Comparison of ENCODE assay signal across 33 mouse cellular contexts in genomic region chr4:63100478-63100877, GRCm38 (mm10). TPM values are rescaled to one million over a fixed set of nuclear protein-coding genes. Genes with fewer than 3 reads are reported as not detected.
"Had no signal": no experiment of that assay in that cellular context is flagged by ENCODE, and none has a peak within 500 bp of the region (broad histone marks: within the 10 kb centered on the region; RNA-seq: fewer than 3 reads in every experiment).

No protein-coding gene starts in this region.

- DNase-seq: cerebellum, adult 2 months; cerebellum, adult 8-10 months; cerebellum, adult 9-10 months; cerebellum, adult 9-11 months; cerebellum, postnatal 10 days; cerebellum, postnatal 14 days; cerebellum, postnatal 25 days; cerebellum, postnatal 36 days; embryo, embryonic 11 days; forebrain, postnatal 0 days; gastrocnemius, adult 2 months; gastrocnemius, postnatal 10 days; gastrocnemius, postnatal 14 days; gastrocnemius, postnatal 25 days; gastrocnemius, postnatal 36 days; heart, adult 11 months; heart, adult 18-20 months had no signal

- ATAC-seq: forebrain, embryonic 13.5 days; forebrain, embryonic 14.5 days; forebrain, embryonic 15.5 days; forebrain, embryonic 16.5 days; forebrain, postnatal 0 days had no signal

- H3K4me2 ChIP-seq: embryonic facial prominence, embryonic 12.5 days; embryonic facial prominence, embryonic 13.5 days; embryonic facial prominence, embryonic 15.5 days; forebrain, embryonic 12.5 days; forebrain, embryonic 13.5 days; forebrain, embryonic 15.5 days had no signal

- H3K4me3 ChIP-seq: embryonic facial prominence, embryonic 10.5 days; embryonic facial prominence, embryonic 12.5 days; embryonic facial prominence, embryonic 13.5 days; embryonic facial prominence, embryonic 15.5 days; erythroblast, embryonic 14.5 days; forebrain, embryonic 10.5 days; forebrain, embryonic 12.5 days; forebrain, embryonic 13.5 days; forebrain, embryonic 15.5 days; gastrocnemius, adult 2 months had no signal

- H3K9ac ChIP-seq: embryonic facial prominence, embryonic 12.5 days; embryonic facial prominence, embryonic 13.5 days; embryonic facial prominence, embryonic 15.5 days; forebrain, embryonic 12.5 days; forebrain, embryonic 13.5 days; forebrain, embryonic 15.5 days; forebrain, postnatal 0 days had no signal

- H3K9me3 ChIP-seq: embryonic facial prominence, embryonic 10.5 days; embryonic facial prominence, embryonic 12.5 days; embryonic facial prominence, embryonic 15.5 days; forebrain, embryonic 12.5 days; forebrain, embryonic 13.5 days; forebrain, embryonic 15.5 days had no signal

- H3K4me1 ChIP-seq: embryonic facial prominence, embryonic 10.5 days; embryonic facial prominence, embryonic 12.5 days; embryonic facial prominence, embryonic 13.5 days; embryonic facial prominence, embryonic 15.5 days; forebrain, embryonic 10.5 days; forebrain, embryonic 12.5 days; forebrain, embryonic 13.5 days; forebrain, embryonic 15.5 days had no signal

- H3K27ac ChIP-seq: embryonic facial prominence, embryonic 10.5 days; embryonic facial prominence, embryonic 12.5 days; embryonic facial prominence, embryonic 13.5 days; embryonic facial prominence, embryonic 15.5 days; forebrain, embryonic 10.5 days; forebrain, embryonic 12.5 days; forebrain, embryonic 13.5 days; forebrain, embryonic 15.5 days; gastrocnemius, adult 2 months had no signal

- H3K27me3 ChIP-seq: embryonic facial prominence, embryonic 12.5 days; embryonic facial prominence, embryonic 13.5 days; embryonic facial prominence, embryonic 15.5 days; forebrain, embryonic 12.5 days; forebrain, embryonic 13.5 days; forebrain, embryonic 15.5 days had no signal

RNA-seq across cellular contexts. Expression of gene Ambp, which starts 54.1 kb away (rescaled TPM):
- total RNA-seq: common myeloid progenitor, adult 5-6 weeks; forebrain, postnatal 0 days; gastrocnemius, adult 2 months; gastrocnemius, adult 8-10 months; gastrocnemius, postnatal 14 days; gastrocnemius, postnatal 25 days; granulocyte monocyte progenitor cell, adult 5-6 weeks; heart, adult 18-20 months had no signal
- polyA plus RNA-seq: cerebellum, adult 2 months; cortical plate, adult 2 months; embryonic facial prominence, embryonic 10.5 days; embryonic facial prominence, embryonic 13.5 days; forebrain, embryonic 10.5 days; forebrain, embryonic 11.5 days; forebrain, embryonic 12.5 days; forebrain, embryonic 14.5 days; forebrain, embryonic 15.5 days; forebrain, postnatal 0 days had no signal
